Mouse (Mus musculus): ENCODE measurements around the gene Hnf1a. TPM values are rescaled to one million over a fixed set of nuclear protein-coding genes. Genes with fewer than 3 reads are reported as not detected.
"Not testable (repeated sequence)": the region's sequence is repeated elsewhere in the genome, so short reads cannot be mapped to it uniquely, and the experiment has no call there.

The Hnf1a gene
- total and polyA plus RNA-seq, 3 experiments = not detected

GRCm38 (mm10) chr5:114926153-114926684 lies 44.7 kb downstream of the Hnf1a start:
- H3K4me3 ChIP-seq = no peak overlapping the region
- intact Hi-C loops (cut with DNase I) = no loop called here
- H3K27ac ChIP-seq = no peak overlapping the region
- H3K9ac ChIP-seq (ENCODE audit: low read depth, low read length) = no peak overlapping the region
- no peaks in the 10 kb centered on the region for H3K79me2 ChIP-seq (replicated peaks; ENCODE audit: control insufficient read depth, insufficient read depth, low read length)
- 57% methylated on average over 1 of the region's 1 CpGs for WGBS
- peaks cover 5% of the 10 kb centered on the region; the same call in 1 of the 2 replicates for H3K4me1 ChIP-seq (ENCODE audit: control insufficient read depth, insufficient read depth, low read length)
- H3K36me3 ChIP-seq (ENCODE audit: control insufficient read depth, insufficient read depth, low read length) = no peaks in the 10 kb centered on the region
- TF ChIP-seq CTCF (IDR thresholded peaks at IDR 0.05) (no peak), EP300 (IDR thresholded peaks at IDR 0.05; ENCODE audit: insufficient read depth, low read depth, low read length) (no peak), POLR2A (IDR thresholded peaks at IDR 0.05; ENCODE audit: insufficient read depth, low read depth, low read length) (no peak)
- no peak for DNase-seq
- no peaks in the 10 kb centered on the region for H3K27me3 ChIP-seq (ENCODE audit: control insufficient read depth, insufficient read depth, low read length)

- peak; percentile 67 to 74 for DNase-seq
- intact Hi-C loops (cut with DNase I) = loop anchor here (5.0 kb wide), 1 partner anchor 1731 kb away; no protein-coding TSS in a partner anchor
- Histone ChIP-seq H3K4me1 (ENCODE audit: control insufficient read depth, insufficient read depth, low read length) (peaks cover 5% of the 10 kb centered on the region; the same call in 1 of the 2 replicates), H3K27ac (peak within 1 kb of the TSS; percentile 47), H3K79me2 (replicated peaks; ENCODE audit: control insufficient read depth, insufficient read depth, low read length) (no peaks in the 10 kb centered on the region), H3K27me3 (ENCODE audit: control insufficient read depth, insufficient read depth, low read length) (no peaks in the 10 kb centered on the region), H3K9ac (ENCODE audit: low read depth, low read length) (peak within 1 kb of the TSS; percentile 72), H3K4me3 (peak within 1 kb of the TSS; percentile 55), H3K36me3 (ENCODE audit: control insufficient read depth, insufficient read depth, low read length) (no peaks in the 10 kb centered on the region)
- TF ChIP-seq POLR2A (IDR thresholded peaks at IDR 0.05; ENCODE audit: insufficient read depth, low read depth, low read length) = no peak; the same call in 1 of the 2 replicates
- no peak for TF ChIP-seq EP300 (IDR thresholded peaks at IDR 0.05; ENCODE audit: insufficient read depth, low read depth, low read length)
- TF ChIP-seq CTCF (IDR thresholded peaks at IDR 0.05) = no peak
- WGBS = 11% methylated on average over 15 of the region's 15 CpGs
Measured at GRCm38 (mm10) chr5:114922998-114923473, 47.9 kb downstream of the Hnf1a start, which contains the start of gene Oasl1. Oasl1 (plus strand) TSS chr5:114923240.

GRCm38 (mm10) chr5:114922366-114922731 lies 48.5 kb downstream of the Hnf1a start:
- Histone ChIP-seq H3K79me2 (replicated peaks; ENCODE audit: control insufficient read depth, insufficient read depth, low read length) (no peaks in the 10 kb centered on the region), H3K9ac (ENCODE audit: low read depth, low read length) (no peak overlapping the region), H3K36me3 (ENCODE audit: control insufficient read depth, insufficient read depth, low read length) (no peaks in the 10 kb centered on the region), H3K27ac (no peak overlapping the region), H3K27me3 (ENCODE audit: control insufficient read depth, insufficient read depth, low read length) (no peaks in the 10 kb centered on the region), H3K4me3 (no peak overlapping the region), H3K4me1 (ENCODE audit: control insufficient read depth, insufficient read depth, low read length) (peaks cover 5% of the 10 kb centered on the region; the same call in 1 of the 2 replicates)
- intact Hi-C loops (cut with DNase I) = loop anchor here (5.0 kb wide), 1 partner anchor 1730 kb away; no protein-coding TSS in a partner anchor
- no peak for TF ChIP-seq CTCF (IDR thresholded peaks at IDR 0.05)
- no peak for TF ChIP-seq POLR2A (IDR thresholded peaks at IDR 0.05; ENCODE audit: insufficient read depth, low read depth, low read length)
- TF ChIP-seq EP300 (IDR thresholded peaks at IDR 0.05; ENCODE audit: insufficient read depth, low read depth, low read length) = no peak
- 51% methylated on average over 10 of the region's 10 CpGs for WGBS
- no peak for DNase-seq

- H3K79me2 ChIP-seq (replicated peaks; ENCODE audit: control insufficient read depth, insufficient read depth, low read length) = no peaks in the 10 kb centered on the region
- 54% methylated on average over 19 of the region's 19 CpGs for WGBS
- TF ChIP-seq EP300 (IDR thresholded peaks at IDR 0.05; ENCODE audit: insufficient read depth, low read depth, low read length) = no peak
- TF ChIP-seq CTCF (IDR thresholded peaks at IDR 0.05) = peak; percentile 47
- TF ChIP-seq POLR2A (IDR thresholded peaks at IDR 0.05; ENCODE audit: insufficient read depth, low read depth, low read length) = no peak
- no peak overlapping the region for H3K9ac ChIP-seq (ENCODE audit: low read depth, low read length)
- no peaks in the 10 kb centered on the region for H3K36me3 ChIP-seq (ENCODE audit: control insufficient read depth, insufficient read depth, low read length)
- H3K4me1 ChIP-seq (ENCODE audit: control insufficient read depth, insufficient read depth, low read length) = peaks cover 3% of the 10 kb centered on the region; the same call in 1 of the 2 replicates
- DNase-seq = peak; percentile 34 to 54
- H3K27me3 ChIP-seq (ENCODE audit: control insufficient read depth, insufficient read depth, low read length) = no peaks in the 10 kb centered on the region
- intact Hi-C loops (cut with DNase I) = loop anchor here (5.0 kb wide), 1 partner anchor 1729 kb away; no protein-coding TSS in a partner anchor
- H3K4me3 ChIP-seq = no peak overlapping the region
- no peak overlapping the region for H3K27ac ChIP-seq
Measured at GRCm38 (mm10) chr5:114921551-114922365, 49.1 kb downstream of the Hnf1a start.

- 96% methylated on average over 5 of the region's 5 CpGs for WGBS
- H3K36me3 ChIP-seq (ENCODE audit: control insufficient read depth, insufficient read depth, low read length); H3K27me3 ChIP-seq (ENCODE audit: control insufficient read depth, insufficient read depth, low read length); H3K4me1 ChIP-seq (ENCODE audit: control insufficient read depth, insufficient read depth, low read length); H3K79me2 ChIP-seq (replicated peaks; ENCODE audit: control insufficient read depth, insufficient read depth, low read length); DNase-seq; H3K4me3 ChIP-seq; H3K9ac ChIP-seq (ENCODE audit: low read depth, low read length); intact Hi-C loops (cut with DNase I); H3K27ac ChIP-seq: not testable (repeated sequence)
Measured at GRCm38 (mm10) chr5:114917357-114917756, 53.5 kb downstream of the Hnf1a start.

- Histone ChIP-seq H3K79me2 (replicated peaks; ENCODE audit: control insufficient read depth, insufficient read depth, low read length) (no peaks in the 10 kb centered on the region), H3K9ac (ENCODE audit: low read depth, low read length) (no peak overlapping the region), H3K4me3 (no peak overlapping the region), H3K4me1 (ENCODE audit: control insufficient read depth, insufficient read depth, low read length) (peaks cover 9% of the 10 kb centered on the region), H3K36me3 (ENCODE audit: control insufficient read depth, insufficient read depth, low read length) (no peaks in the 10 kb centered on the region), H3K27ac (no peak overlapping the region), H3K27me3 (ENCODE audit: control insufficient read depth, insufficient read depth, low read length) (no peaks in the 10 kb centered on the region)
- peak in 1 of 2 experiments; percentile 41 for DNase-seq
- no peak for TF ChIP-seq CTCF (IDR thresholded peaks at IDR 0.05)
- no peak for TF ChIP-seq EP300 (IDR thresholded peaks at IDR 0.05; ENCODE audit: insufficient read depth, low read depth, low read length)
- TF ChIP-seq POLR2A (IDR thresholded peaks at IDR 0.05; ENCODE audit: insufficient read depth, low read depth, low read length) = no peak
- intact Hi-C loops (cut with DNase I) = no loop called here
- WGBS = 57% methylated on average over 4 of the region's 4 CpGs
Measured at GRCm38 (mm10) chr5:114916777-114917176, 54.1 kb downstream of the Hnf1a start.
